In the genomic region with DNA sequence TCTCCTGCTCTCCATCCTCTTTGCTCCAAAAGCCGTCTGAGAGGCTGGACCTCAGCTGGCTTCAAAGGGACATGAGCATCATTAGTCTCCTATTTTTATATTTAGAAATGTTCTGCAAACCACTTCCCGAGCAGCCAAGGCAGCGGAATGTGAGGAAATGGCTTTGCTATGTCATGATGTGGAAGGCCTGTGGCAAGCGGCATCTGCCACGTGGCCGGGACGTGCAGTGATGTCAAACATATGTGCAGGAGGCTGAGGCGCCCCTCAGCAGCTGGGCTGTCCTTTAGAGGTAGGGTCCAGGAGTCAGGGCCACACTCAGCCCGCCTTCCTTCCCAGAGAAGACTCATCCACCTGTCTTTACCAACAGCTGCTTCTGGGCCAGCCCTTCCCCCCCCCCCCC, we compare ENCODE assay signal across 9 mouse cellular contexts. TPM values are rescaled to one million over a fixed set of nuclear protein-coding genes. Genes with fewer than 3 reads are reported as not detected.
DNase-seq lines count a peak whose midpoint lies in the region; ATAC-seq and TF ChIP-seq lines count a peak whose summit lies in the region.
"Had no signal": no experiment of that assay in that cellular context is flagged by ENCODE, and none has a peak within 500 bp of the region (broad histone marks: within the 10 kb centered on the region; RNA-seq: fewer than 3 reads in every experiment).

No protein-coding gene starts in this region.

- no peaks in the 10 kb centered on the region for H3K27me3 ChIP-seq in heart, embryonic 13.5 days (replicated peaks)
- no peaks in the 10 kb centered on the region for H3K27me3 ChIP-seq in midbrain, embryonic 14.5 days (ENCODE audit: control insufficient read depth, insufficient read depth, low read length)
- H3K27me3 ChIP-seq in midbrain, embryonic 11.5 days (ENCODE audit: control insufficient read depth, insufficient read depth, low read length), result no peaks in the 10 kb centered on the region
- H3K27me3 ChIP-seq in limb, embryonic 15.5 days, result no peaks in the 10 kb centered on the region
- H3K27me3 ChIP-seq in stomach, postnatal 0 days (ENCODE audit: control insufficient read depth, insufficient read depth, low read length), result no peaks in the 10 kb centered on the region

- WGBS in heart, embryonic 13.5 days, result 39% methylated on average over 9 of the region's 9 CpGs
- WGBS in midbrain, embryonic 14.5 days, result 86% methylated on average over 9 of the region's 9 CpGs
- WGBS in midbrain, embryonic 11.5 days, result 86% methylated on average over 9 of the region's 9 CpGs
- 38% methylated on average over 9 of the region's 9 CpGs for WGBS in limb, embryonic 15.5 days
- WGBS in stomach, postnatal 0 days, result 54% methylated on average over 9 of the region's 9 CpGs

- H3K36me3 ChIP-seq in heart, embryonic 13.5 days, result peaks cover 18% of the 10 kb centered on the region
- no peaks in the 10 kb centered on the region for H3K36me3 ChIP-seq in midbrain, embryonic 14.5 days (ENCODE audit: control insufficient read depth, insufficient read depth, low read length)
- H3K36me3 ChIP-seq in midbrain, embryonic 11.5 days (ENCODE audit: control insufficient read depth, insufficient read depth, low read length), result 0 out of 2 replicates have a peak, but pooled peaks cover 2% of the 10 kb centered on the region
- H3K36me3 ChIP-seq in limb, embryonic 15.5 days, result peaks cover 12% of the 10 kb centered on the region; the same call in 1 of the 2 replicates
- no peaks in the 10 kb centered on the region for H3K36me3 ChIP-seq in stomach, postnatal 0 days (ENCODE audit: control insufficient read depth, insufficient read depth, low read length)

- ATAC-seq in heart, embryonic 13.5 days (ENCODE audit: extremely low read depth, insufficient number of reproducible peaks, low FRiP score, low TSS enrichment), result peak; percentile 28; the same call in 1 of the 2 replicates
- no peak for ATAC-seq in midbrain, embryonic 14.5 days (ENCODE audit: low FRiP score, low TSS enrichment)
- no peak for ATAC-seq in midbrain, embryonic 11.5 days (ENCODE audit: low FRiP score)
- 0 out of 2 replicates have a peak, but pooled peaks have one; percentile 53 for ATAC-seq in limb, embryonic 15.5 days (ENCODE audit: insufficient number of reproducible peaks, low FRiP score, low TSS enrichment, low read depth)
- ATAC-seq in stomach, postnatal 0 days (ENCODE audit: low FRiP score, low TSS enrichment), result peak; percentile 62; the same call in 1 of the 2 replicates

- no peak overlapping the region for H3K4me3 ChIP-seq in heart, embryonic 13.5 days
- H3K4me3 ChIP-seq in midbrain, embryonic 14.5 days (replicated peaks; ENCODE audit: low read depth, low read length), result no peak overlapping the region
- no peak overlapping the region for H3K4me3 ChIP-seq in midbrain, embryonic 11.5 days (ENCODE audit: low read depth, low read length)
- no peak overlapping the region for H3K4me3 ChIP-seq in limb, embryonic 15.5 days
- no peak overlapping the region for H3K4me3 ChIP-seq in stomach, postnatal 0 days (ENCODE audit: low read depth, low read length)

- peaks cover 46% of the 10 kb centered on the region for H3K4me1 ChIP-seq in heart, embryonic 13.5 days
- peaks cover 10% of the 10 kb centered on the region for H3K4me1 ChIP-seq in midbrain, embryonic 14.5 days (ENCODE audit: control insufficient read depth, insufficient read depth, low read length)
- H3K4me1 ChIP-seq in midbrain, embryonic 11.5 days (ENCODE audit: control insufficient read depth, insufficient read depth, low read length), result peaks cover 10% of the 10 kb centered on the region
- peaks cover 26% of the 10 kb centered on the region for H3K4me1 ChIP-seq in limb, embryonic 15.5 days
- 0 out of 2 replicates have a peak, but pooled peaks cover 3% of the 10 kb centered on the region for H3K4me1 ChIP-seq in stomach, postnatal 0 days (replicated peaks; ENCODE audit: control insufficient read depth, insufficient read depth)

- H3K27ac ChIP-seq in heart, embryonic 13.5 days (replicated peaks), result peak overlapping the region; percentile 61
- peak overlapping the region; percentile 26; the same call in 1 of the 2 replicates for H3K27ac ChIP-seq in midbrain, embryonic 14.5 days (replicated peaks; ENCODE audit: low read depth, low read length)
- H3K27ac ChIP-seq in midbrain, embryonic 11.5 days (ENCODE audit: low read depth, low read length), result no peak overlapping the region
- peak overlapping the region; percentile 57 for H3K27ac ChIP-seq in limb, embryonic 15.5 days
- peak overlapping the region; percentile 56 for H3K27ac ChIP-seq in stomach, postnatal 0 days (replicated peaks)

- no peak for TF ChIP-seq EP300 in stomach, postnatal 0 days (optimal IDR thresholded peaks at IDR 0.05)

- no peak for TF ChIP-seq CTCF in stomach, postnatal 0 days (IDR thresholded peaks at IDR 0.05; ENCODE audit: low read depth)

- H3K4me2 ChIP-seq in heart, embryonic 13.5 days, result no peak overlapping the region
- no peak overlapping the region for H3K4me2 ChIP-seq in midbrain, embryonic 14.5 days (ENCODE audit: low read length)
- H3K4me2 ChIP-seq in midbrain, embryonic 11.5 days, result no peak overlapping the region
- no peak overlapping the region for H3K4me2 ChIP-seq in limb, embryonic 15.5 days
- no peak overlapping the region for H3K4me2 ChIP-seq in stomach, postnatal 0 days (replicated peaks; ENCODE audit: low read depth)

- 0 out of 2 replicates have a peak overlapping the region, but pooled peaks have one; percentile 16 for H3K9ac ChIP-seq in heart, embryonic 13.5 days
- no peak overlapping the region for H3K9ac ChIP-seq in midbrain, embryonic 14.5 days (replicated peaks; ENCODE audit: low read length)
- no peak overlapping the region for H3K9ac ChIP-seq in midbrain, embryonic 11.5 days (ENCODE audit: low read length)
- H3K9ac ChIP-seq in limb, embryonic 15.5 days, result no peak overlapping the region
- no peak overlapping the region for H3K9ac ChIP-seq in stomach, postnatal 0 days (ENCODE audit: low read length)

- H3K9me3 ChIP-seq in heart, embryonic 13.5 days, result no peaks in the 10 kb centered on the region
- no peaks in the 10 kb centered on the region for H3K9me3 ChIP-seq in midbrain, embryonic 14.5 days (ENCODE audit: control insufficient read depth, low read length)
- H3K9me3 ChIP-seq in midbrain, embryonic 11.5 days (ENCODE audit: control insufficient read depth, low read length), result no peaks in the 10 kb centered on the region
- no peaks in the 10 kb centered on the region for H3K9me3 ChIP-seq in limb, embryonic 15.5 days
- no peaks in the 10 kb centered on the region for H3K9me3 ChIP-seq in stomach, postnatal 0 days (ENCODE audit: control insufficient read depth, low read length)

- no peak for DNase-seq in heart, adult 18-20 months
- DNase-seq in midbrain, embryonic 14.5 days, result no peak
- no peak for DNase-seq in midbrain, embryonic 11.5 days (ENCODE audit: low spot score, missing footprints)
- no peak for DNase-seq in stomach, postnatal 0 days (ENCODE audit: low spot score)
- DNase-seq in frontal cortex, adult 2 months (ENCODE audit: extremely low spot score in 1 of 2, low spot score in 1 of 2), result no peak
- no peak for DNase-seq in spleen, postnatal 10 days (ENCODE audit: low spot score in 2 of 2)
- DNase-seq: B cell, adult 2 months had no signal

RNA-seq across cellular contexts. Expression of gene Ptk7, which starts 27.1 kb away (rescaled TPM):
- 49.3 and 52.6 TPM in 2 replicates for polyA plus RNA-seq in heart, embryonic 13.5 days (2015; fragmentation: Nextera tagmentation; extraction: Ambion mirVana)
- 1 to 10 TPM; 2.0 to 2.5 TPM for total RNA-seq in heart, adult 18-20 months (2021)
- polyA plus RNA-seq in midbrain, embryonic 14.5 days (2014; fragmentation: Nextera tagmentation; extraction: Ambion mirVana), result 19.6 and 20.0 TPM in 2 replicates
- 16.7 and 19.5 TPM in 2 replicates for polyA plus RNA-seq in midbrain, embryonic 11.5 days (2014; fragmentation: Nextera tagmentation; extraction: Ambion mirVana)
- polyA plus RNA-seq in limb, embryonic 15.5 days (2015; fragmentation: Nextera tagmentation; extraction: Ambion mirVana), result 122 and 123 TPM in 2 replicates
- polyA plus RNA-seq in stomach, postnatal 0 days (2015; fragmentation: Nextera tagmentation; extraction: Ambion mirVana), result 29.4 and 32.1 TPM in 2 replicates
- polyA plus RNA-seq in frontal cortex, adult 2 months (2012; rRNA removed), result 5.3 and 6.3 TPM in 2 replicates

RNA-seq across cellular contexts. Expression of gene Klc4, which starts 43.6 kb away (rescaled TPM):
- polyA plus RNA-seq in heart, embryonic 13.5 days (2015; fragmentation: Nextera tagmentation; extraction: Ambion mirVana), result 18.6 and 20.5 TPM in 2 replicates
- total RNA-seq in heart, adult 18-20 months (2021), result 10 to 100 TPM; 25.9 to 26.8 TPM
- 32.8 and 33.4 TPM in 2 replicates for polyA plus RNA-seq in midbrain, embryonic 14.5 days (2014; fragmentation: Nextera tagmentation; extraction: Ambion mirVana)
- 26.6 and 29.8 TPM in 2 replicates for polyA plus RNA-seq in midbrain, embryonic 11.5 days (2014; fragmentation: Nextera tagmentation; extraction: Ambion mirVana)
- 20.5 and 22.3 TPM in 2 replicates for polyA plus RNA-seq in limb, embryonic 15.5 days (2015; fragmentation: Nextera tagmentation; extraction: Ambion mirVana)
- polyA plus RNA-seq in stomach, postnatal 0 days (2015; fragmentation: Nextera tagmentation; extraction: Ambion mirVana), result 34.5 and 34.8 TPM in 2 replicates
- polyA plus RNA-seq in frontal cortex, adult 2 months (2012; rRNA removed), result 20.1 and 23.5 TPM in 2 replicates

RNA-seq across cellular contexts. Expression of gene Mrpl2, which starts 43.8 kb away (rescaled TPM):
- 98.0 and 111 TPM in 2 replicates for polyA plus RNA-seq in heart, embryonic 13.5 days (2015; fragmentation: Nextera tagmentation; extraction: Ambion mirVana)
- 100 to 1,000 TPM; 136 to 141 TPM for total RNA-seq in heart, adult 18-20 months (2021)
- polyA plus RNA-seq in midbrain, embryonic 14.5 days (2014; fragmentation: Nextera tagmentation; extraction: Ambion mirVana), result 73.2 and 78.0 TPM in 2 replicates
- polyA plus RNA-seq in midbrain, embryonic 11.5 days (2014; fragmentation: Nextera tagmentation; extraction: Ambion mirVana), result 97.8 and 100 TPM in 2 replicates
- 88.4 and 91.3 TPM in 2 replicates for polyA plus RNA-seq in limb, embryonic 15.5 days (2015; fragmentation: Nextera tagmentation; extraction: Ambion mirVana)
- 96.4 and 98.8 TPM in 2 replicates for polyA plus RNA-seq in stomach, postnatal 0 days (2015; fragmentation: Nextera tagmentation; extraction: Ambion mirVana)
- 51.2 and 58.7 TPM in 2 replicates for polyA plus RNA-seq in frontal cortex, adult 2 months (2012; rRNA removed)

RNA-seq across cellular contexts. Expression of gene Srf, which starts 46.2 kb away (rescaled TPM):
- polyA plus RNA-seq in heart, embryonic 13.5 days (2015; fragmentation: Nextera tagmentation; extraction: Ambion mirVana), result 11.6 and 13.1 TPM in 2 replicates
- 10 to 100 TPM; 88.4 to 93.6 TPM for total RNA-seq in heart, adult 18-20 months (2021)
- 4.2 and 5.9 TPM in 2 replicates for polyA plus RNA-seq in midbrain, embryonic 14.5 days (2014; fragmentation: Nextera tagmentation; extraction: Ambion mirVana)
- 3.6 and 6.0 TPM in 2 replicates for polyA plus RNA-seq in midbrain, embryonic 11.5 days (2014; fragmentation: Nextera tagmentation; extraction: Ambion mirVana)
- 6.4 and 7.1 TPM in 2 replicates for polyA plus RNA-seq in limb, embryonic 15.5 days (2015; fragmentation: Nextera tagmentation; extraction: Ambion mirVana)
- 3.7 and 4.3 TPM in 2 replicates for polyA plus RNA-seq in stomach, postnatal 0 days (2015; fragmentation: Nextera tagmentation; extraction: Ambion mirVana)
- 74.8 and 82.0 TPM in 2 replicates for polyA plus RNA-seq in frontal cortex, adult 2 months (2012; rRNA removed)

RNA-seq across cellular contexts. Expression of gene Cul7, which starts 47.9 kb away (rescaled TPM):
- 41.1 and 41.4 TPM in 2 replicates for polyA plus RNA-seq in heart, embryonic 13.5 days (2015; fragmentation: Nextera tagmentation; extraction: Ambion mirVana)
- 10 to 100 TPM; 16.9 to 18.8 TPM for total RNA-seq in heart, adult 18-20 months (2021)
- 32.3 and 32.9 TPM in 2 replicates for polyA plus RNA-seq in midbrain, embryonic 14.5 days (2014; fragmentation: Nextera tagmentation; extraction: Ambion mirVana)
- polyA plus RNA-seq in midbrain, embryonic 11.5 days (2014; fragmentation: Nextera tagmentation; extraction: Ambion mirVana), result 26.2 and 26.8 TPM in 2 replicates
- 53.4 and 63.3 TPM in 2 replicates for polyA plus RNA-seq in limb, embryonic 15.5 days (2015; fragmentation: Nextera tagmentation; extraction: Ambion mirVana)
- 12.9 and 14.0 TPM in 2 replicates for polyA plus RNA-seq in stomach, postnatal 0 days (2015; fragmentation: Nextera tagmentation; extraction: Ambion mirVana)
- polyA plus RNA-seq in frontal cortex, adult 2 months (2012; rRNA removed), result 33.0 and 35.2 TPM in 2 replicates

Comparison
In these comparisons a context has a peak if more than half of its experiments do, and no peak if none do; other contexts are left out.
1. ATAC-seq: peak in heart, embryonic 13.5 days (single experiment), limb, embryonic 15.5 days (single experiment) and stomach, postnatal 0 days (single experiment); none in midbrain, embryonic 14.5 days (single experiment) and midbrain, embryonic 11.5 days (single experiment).